Mouse (Mus musculus) liver, adult (tissue): ENCODE data around the gene Rac3.
A peak's percentile ranks its signal among the peaks of the same experiment; 100 is the strongest.

Experiments
- GATA4 ChIP-seq: IDR thresholded peaks from 2 replicates; pipeline ENCODE4 v1.6.1; 2014; ENCODE audit warnings: mild to moderate bottlenecking, low read length; ENCODE audit not compliant: insufficient replicate concordance

The Rac3 gene

DNA sequence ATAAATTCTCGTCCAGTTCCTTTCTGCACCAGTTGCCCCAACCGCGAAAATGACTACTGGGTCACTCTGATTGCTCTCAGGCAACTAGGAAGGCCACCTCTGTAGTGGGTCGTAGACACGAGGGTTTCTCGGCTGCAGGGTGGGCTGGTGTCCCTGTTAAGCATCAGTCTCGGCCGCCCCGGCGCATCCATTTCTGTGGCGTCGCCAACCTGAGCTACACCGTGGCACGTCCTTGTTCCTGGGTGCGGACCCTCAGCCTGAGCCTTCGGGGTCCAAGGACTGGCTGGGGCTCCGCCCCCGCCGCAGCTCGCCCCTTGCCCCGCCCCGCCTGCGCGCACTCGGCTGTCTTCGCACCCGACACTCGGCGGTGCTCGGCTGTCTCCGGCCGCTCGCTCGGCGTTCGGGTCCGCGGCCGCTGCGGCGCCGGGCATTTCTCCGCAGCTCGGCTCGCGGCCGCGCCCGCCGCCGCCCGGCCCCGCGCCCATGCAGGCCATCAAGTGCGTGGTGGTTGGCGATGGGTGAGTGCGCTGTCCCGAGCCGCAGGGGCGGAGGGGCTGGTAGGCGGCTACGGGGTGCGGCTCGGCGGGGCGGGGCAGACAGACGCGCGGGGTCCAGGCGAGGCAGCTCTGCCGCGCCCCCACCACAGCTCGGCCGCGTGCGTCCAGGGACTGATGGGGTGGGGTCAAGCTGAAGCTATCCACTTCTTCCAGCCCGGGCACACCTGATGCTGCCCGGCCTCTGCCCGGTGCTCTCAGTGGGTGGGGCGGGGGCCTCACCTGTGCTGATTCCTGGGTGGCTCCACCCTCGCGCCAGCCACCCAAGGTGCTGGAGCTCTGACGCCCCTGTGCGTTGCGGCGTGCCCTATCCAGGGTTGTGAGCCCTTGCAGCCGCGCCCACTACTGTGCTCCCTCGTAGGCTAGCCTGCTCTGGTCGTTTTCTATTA is at the start of gene Rac3:
Rac3 (plus strand) TSS at position 347 of the 943 bp plus-strand sequence.
- TF ChIP-seq GATA4, result no peak

- peak; percentile 51; the same call in 1 of the 2 replicates for TF ChIP-seq GATA4
Observed at GRCm38 (mm10) chr11:120672687-120673593, 48.3 kb upstream of the Rac3 start, which contains the start of gene Aspscr1. Gene Aspscr1, plus strand, starts transcription at chr11:120672973.

DNA sequence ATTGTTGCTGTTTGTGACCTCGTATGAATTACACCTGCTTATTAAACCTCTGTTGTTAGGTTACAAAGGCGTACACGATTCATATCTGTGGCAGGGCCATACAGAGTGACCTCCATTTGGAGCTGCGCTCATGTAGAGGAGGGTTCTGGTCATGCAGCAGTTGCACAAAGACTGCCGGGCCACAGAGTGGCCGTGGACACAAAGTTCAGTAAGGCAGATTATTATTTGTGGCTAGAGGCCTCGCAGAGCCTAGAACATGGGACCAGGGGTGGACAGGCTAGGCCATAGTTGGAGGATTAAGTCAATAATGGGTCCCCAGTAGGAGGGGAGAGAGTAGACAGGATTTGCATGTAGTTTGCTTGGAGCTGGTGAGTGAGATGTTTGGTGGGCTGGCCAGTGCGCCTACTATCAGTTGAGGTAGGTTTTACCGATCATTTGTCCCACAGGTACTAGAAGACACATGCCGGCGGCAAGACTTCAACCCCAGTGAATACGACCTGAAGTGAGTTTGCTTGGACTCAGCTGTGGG is 47.6 kb upstream of the Rac3 start:
- no peak for TF ChIP-seq GATA4

DNA sequence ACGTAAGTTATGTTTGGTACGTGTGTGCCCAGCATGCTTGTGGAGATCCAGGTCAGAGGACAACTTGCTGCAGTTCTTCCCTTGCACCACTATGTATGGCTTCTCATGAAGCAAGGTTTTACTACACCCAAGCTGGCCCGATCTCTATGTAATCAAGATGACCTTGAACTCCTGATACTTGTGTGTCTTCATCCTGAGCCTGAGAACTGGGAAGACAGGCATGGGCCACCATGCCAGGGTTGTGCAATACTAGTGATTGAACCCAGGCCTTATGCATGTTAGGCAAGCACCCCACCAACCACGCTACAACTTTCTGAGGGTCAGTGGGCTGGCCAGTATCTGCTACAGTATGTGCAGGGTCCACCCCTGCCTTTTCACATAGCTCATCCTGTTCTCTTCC is 44.3 kb upstream of the Rac3 start:
- TF ChIP-seq GATA4, result peak; percentile 45; the same call in 1 of the 2 replicates

DNA sequence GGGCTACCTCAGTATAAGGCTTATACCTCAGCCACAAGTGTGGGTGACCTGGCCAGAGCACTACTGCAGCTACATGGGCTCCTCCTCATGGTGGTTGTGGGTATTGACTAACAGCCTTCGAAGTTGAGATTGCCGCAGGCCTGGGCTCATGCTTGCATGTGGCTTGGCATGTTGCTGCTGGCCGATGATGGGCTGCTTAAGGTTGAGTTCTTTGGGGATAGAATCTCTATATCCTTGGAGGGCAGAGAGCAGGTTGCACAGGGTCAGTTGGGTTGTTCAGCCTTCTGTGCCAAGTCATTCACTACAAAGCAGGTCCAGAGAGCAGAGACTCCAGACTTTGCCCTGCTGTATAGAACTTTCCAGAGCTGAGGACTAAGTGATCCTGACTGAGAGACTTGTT is 41.4 kb upstream of the Rac3 start:
- 0 out of 2 replicates have a peak, but pooled peaks have one; percentile 14 for TF ChIP-seq GATA4

DNA sequence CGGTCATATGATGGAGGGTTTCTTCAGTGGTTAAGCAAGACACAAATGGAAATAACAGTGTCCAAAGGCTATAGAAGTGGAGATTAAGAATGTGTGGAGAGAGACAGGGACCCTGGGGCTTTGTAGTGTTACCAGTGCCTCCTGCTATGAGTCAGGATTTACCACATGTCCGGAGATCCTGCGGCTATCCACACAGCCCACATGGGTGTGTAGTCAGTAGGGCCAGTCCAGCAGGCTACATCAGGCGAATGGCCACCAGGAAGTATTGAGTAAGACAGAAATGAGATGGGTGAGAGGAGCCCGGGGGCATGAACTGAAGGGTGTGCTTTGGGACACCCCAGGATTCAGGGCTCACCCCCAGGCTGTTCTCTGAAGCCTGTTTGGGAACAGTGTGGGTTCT is 38.6 kb upstream of the Rac3 start:
- no peak for TF ChIP-seq GATA4

GRCm38 (mm10) chr11:120683536-120683935 is 37.7 kb upstream of the Rac3 start:
- TF ChIP-seq GATA4, result no peak

- no peak for TF ChIP-seq GATA4
Observed at GRCm38 (mm10) chr11:120684086-120684485, 37.2 kb upstream of the Rac3 start.

- TF ChIP-seq GATA4, result no peak
Observed at GRCm38 (mm10) chr11:120684660-120685059, 36.6 kb upstream of the Rac3 start.

GRCm38 (mm10) chr11:120686650-120687272 is 34.5 kb upstream of the Rac3 start:
- TF ChIP-seq GATA4, result no peak

- TF ChIP-seq GATA4, result no peak
Observed at GRCm38 (mm10) chr11:120689365-120689764, 31.9 kb upstream of the Rac3 start.

- TF ChIP-seq GATA4, result no peak
Observed at GRCm38 (mm10) chr11:120692471-120693011, 28.7 kb upstream of the Rac3 start.

DNA sequence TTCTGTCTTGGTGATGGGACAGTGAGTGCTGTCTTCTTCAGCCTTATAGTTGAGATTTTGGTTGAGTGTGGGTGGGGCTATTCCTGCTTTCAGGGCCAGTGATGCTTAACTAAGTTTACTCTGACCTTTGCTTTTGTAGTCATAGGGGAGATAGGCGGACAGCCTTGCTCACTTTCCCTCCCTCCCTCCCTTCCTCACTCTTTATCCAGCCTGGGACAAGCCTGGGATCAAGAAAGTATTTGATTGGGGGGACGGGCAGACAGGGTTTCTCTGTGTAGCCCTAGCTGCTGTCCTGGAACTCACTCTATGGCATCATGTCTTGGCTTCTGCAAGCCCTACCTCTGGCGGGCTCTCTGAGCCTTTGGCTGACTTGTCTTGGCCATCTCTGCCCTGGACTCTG is 27.8 kb upstream of the Rac3 start:
- TF ChIP-seq GATA4, result no peak

GRCm38 (mm10) chr11:120695184-120695583 is 26.1 kb upstream of the Rac3 start:
- no peak for TF ChIP-seq GATA4
